Mouse (Mus musculus) heart, embryonic 16.5 days (tissue): ENCODE data around the gene 5730522E02Rik. TPM values are rescaled to one million over a fixed set of nuclear protein-coding genes. Genes with fewer than 3 reads are reported as not detected.

ENCODE experiments used
- ATAC-seq: fragments of 200-750 bp; cut with Nextera tagmentation; replicated peaks from 2 replicates; pipeline ENCODE4 v1.8.0; 2017; ENCODE audit warnings: moderate number of reproducible peaks; ENCODE audit not compliant: insufficient read depth, low FRiP score; ENCODE audit errors: extremely low read depth
- H3K27ac ChIP-seq: fragments of 300-500 bp; sonication (generic); 2 replicates; pipeline ENCODE4 v1.5.1; 2014; ENCODE audit warnings: mild to moderate bottlenecking, low read length, control low read depth, moderate library complexity
- H3K27me3 ChIP-seq: fragments of 300-500 bp; sonication (generic); 2 replicates; pipeline ENCODE4 v1.6.1; 2014; ENCODE audit warnings: low read length, mixed read lengths; ENCODE audit not compliant: control insufficient read depth, insufficient read depth
- H3K36me3 ChIP-seq: fragments of 300-500 bp; sonication (generic); 2 replicates; pipeline ENCODE4 v1.6.1; 2014; ENCODE audit not compliant: control insufficient read depth, insufficient read depth
- H3K4me1 ChIP-seq: fragments of 300-500 bp; sonication (generic); 2 replicates; pipeline ENCODE4 v1.6.1; 2014; ENCODE audit warnings: low read length, mixed read lengths; ENCODE audit not compliant: control insufficient read depth, insufficient read depth
- H3K4me2 ChIP-seq: fragments of 300-500 bp; sonication (generic); 2 replicates; pipeline ENCODE4 v1.6.1; 2014; ENCODE audit warnings: low read depth, mild to moderate bottlenecking, control low read depth, low read length
- H3K4me3 ChIP-seq: fragments of 300-500 bp; sonication (generic); 2 replicates; pipeline ENCODE4 v1.5.1; 2014; ENCODE audit warnings: mild to moderate bottlenecking, control low read depth, low read length
- H3K9ac ChIP-seq: fragments of 300-500 bp; sonication (generic); 2 replicates; pipeline ENCODE4 v1.6.1; 2014; ENCODE audit warnings: low read length, control low read depth
- H3K9me3 ChIP-seq: fragments of 300-500 bp; sonication (generic); replicated peaks from 2 replicates; pipeline ENCODE4 v1.6.1; 2016; ENCODE audit warnings: low read length; ENCODE audit not compliant: control insufficient read depth
- WGBS: fragments of 180-500 bp; shearing (Covaris S2); extraction: QIAGEN DNeasy Blood & Tissue Kit; methylation state at CpG from one replicate; pipeline ENCODE4 v1.1.7; 2014; 5-methylcytosine and 5-hydroxymethylcytosine counted together
- polyA plus RNA-seq: library from polyadenylated mRNA; unstranded; fragments of >200 nt; fragmentation: Nextera tagmentation; extraction: Ambion mirVana; gene quantifications from 2 replicates; pipeline ENCODE4 v1.2.1, GENCODE M21; 2015

5730522E02Rik gene
- polyA plus RNA-seq, 1 experiment from 2014 or later: 0.84 TPM

- no peak overlapping the region for H3K4me3 ChIP-seq
- no peak overlapping the region for H3K4me2 ChIP-seq
- H3K9ac ChIP-seq: no peak overlapping the region
- 83% methylated on average over 3 of the region's 3 CpGs for WGBS
- no peaks in the 10 kb centered on the region for H3K4me1 ChIP-seq
- H3K36me3 ChIP-seq: no peaks in the 10 kb centered on the region
- no peak overlapping the region for H3K27ac ChIP-seq
- no peaks in the 10 kb centered on the region for H3K9me3 ChIP-seq
- ATAC-seq: no peak
- H3K27me3 ChIP-seq: no peaks in the 10 kb centered on the region
Observed at GRCm38 (mm10) chr11:25893906-25894305, 316.7 kb downstream of the 5730522E02Rik start.

GRCm38 (mm10) chr11:25872983-25873382 lies 337.6 kb downstream of the 5730522E02Rik start:
- Histone ChIP-seq H3K27me3 (no peaks in the 10 kb centered on the region), H3K9ac (no peak overlapping the region), H3K4me2 (no peak overlapping the region), H3K4me3 (no peak overlapping the region), H3K4me1 (no peaks in the 10 kb centered on the region), H3K9me3 (no peaks in the 10 kb centered on the region), H3K27ac (no peak overlapping the region), H3K36me3 (no peaks in the 10 kb centered on the region)
- no peak for ATAC-seq

- Histone ChIP-seq H3K4me3 (no peak overlapping the region), H3K9ac (no peak overlapping the region), H3K4me1 (no peaks in the 10 kb centered on the region), H3K27me3 (no peaks in the 10 kb centered on the region), H3K27ac (no peak overlapping the region), H3K9me3 (no peaks in the 10 kb centered on the region), H3K36me3 (no peaks in the 10 kb centered on the region), H3K4me2 (no peak overlapping the region)
- ATAC-seq: no peak
- WGBS: 59% methylated on average over 4 of the region's 4 CpGs
Observed at GRCm38 (mm10) chr11:25872317-25872716, 338.2 kb downstream of the 5730522E02Rik start.

GRCm38 (mm10) chr11:25866292-25866691 lies 344.3 kb downstream of the 5730522E02Rik start:
- Histone ChIP-seq H3K9me3 (no peaks in the 10 kb centered on the region), H3K4me2 (no peak overlapping the region), H3K9ac (no peak overlapping the region), H3K36me3 (no peaks in the 10 kb centered on the region), H3K27ac (no peak overlapping the region), H3K4me3 (no peak overlapping the region), H3K4me1 (no peaks in the 10 kb centered on the region), H3K27me3 (no peaks in the 10 kb centered on the region)
- WGBS: 74% methylated on average over 2 of the region's 2 CpGs
- no peak for ATAC-seq

- WGBS: 12% methylated on average over 9 of the region's 9 CpGs
- H3K4me3 ChIP-seq: peak overlapping the region; percentile 34
- no peaks in the 10 kb centered on the region for H3K9me3 ChIP-seq
- no peaks in the 10 kb centered on the region for H3K36me3 ChIP-seq
- peak overlapping the region; percentile 52 for H3K4me2 ChIP-seq
- H3K27ac ChIP-seq: no peak overlapping the region
- no peak overlapping the region for H3K9ac ChIP-seq
- no peak; the same call in 1 of the 2 replicates for ATAC-seq
- no peaks in the 10 kb centered on the region for H3K4me1 ChIP-seq
- no peaks in the 10 kb centered on the region for H3K27me3 ChIP-seq
Observed at GRCm38 (mm10) chr11:25862686-25863085, 347.9 kb downstream of the 5730522E02Rik start.

- Histone ChIP-seq H3K4me1 (no peaks in the 10 kb centered on the region), H3K9me3 (no peaks in the 10 kb centered on the region), H3K9ac (no peak overlapping the region), H3K27ac (no peak overlapping the region), H3K27me3 (no peaks in the 10 kb centered on the region), H3K36me3 (no peaks in the 10 kb centered on the region), H3K4me3 (no peak overlapping the region), H3K4me2 (no peak overlapping the region)
- WGBS: 68% methylated on average over 16 of the region's 16 CpGs
- ATAC-seq: no peak
Observed at GRCm38 (mm10) chr11:25856629-25857568, 353.7 kb downstream of the 5730522E02Rik start.

- ATAC-seq: no peak
- 66% methylated on average over 9 of the region's 9 CpGs for WGBS
- H3K27me3 ChIP-seq: no peaks in the 10 kb centered on the region
- no peaks in the 10 kb centered on the region for H3K4me1 ChIP-seq
- no peak overlapping the region for H3K27ac ChIP-seq
- no peak overlapping the region for H3K4me2 ChIP-seq
- no peaks in the 10 kb centered on the region for H3K9me3 ChIP-seq
- H3K9ac ChIP-seq: no peak overlapping the region
- H3K36me3 ChIP-seq: no peaks in the 10 kb centered on the region
- H3K4me3 ChIP-seq: no peak overlapping the region
Observed at GRCm38 (mm10) chr11:25855794-25856193, 354.8 kb downstream of the 5730522E02Rik start.

GRCm38 (mm10) chr11:25854216-25854615 lies 356.3 kb downstream of the 5730522E02Rik start:
- WGBS: 81% methylated on average over 10 of the region's 10 CpGs
- ATAC-seq: no peak
- H3K36me3 ChIP-seq: no peaks in the 10 kb centered on the region

GRCm38 (mm10) chr11:25853032-25853431 lies 357.5 kb downstream of the 5730522E02Rik start:
- Histone ChIP-seq H3K27me3 (no peaks in the 10 kb centered on the region), H3K27ac (no peak overlapping the region), H3K36me3 (no peaks in the 10 kb centered on the region), H3K9ac (no peak overlapping the region), H3K4me3 (no peak overlapping the region), H3K9me3 (no peaks in the 10 kb centered on the region), H3K4me2 (no peak overlapping the region), H3K4me1 (peaks cover 6% of the 10 kb centered on the region; the same call in 1 of the 2 replicates)
- WGBS: 44% methylated on average over 5 of the region's 5 CpGs
- ATAC-seq: no peak

More at GRCm38 (mm10) chr11:25854216-25854615, 356.3 kb downstream of the 5730522E02Rik start:
- no peaks in the 10 kb centered on the region for H3K27me3 ChIP-seq
- H3K4me1 ChIP-seq: peaks cover 3% of the 10 kb centered on the region; the same call in 1 of the 2 replicates
- H3K4me2 ChIP-seq: no peak overlapping the region
- no peak overlapping the region for H3K27ac ChIP-seq
- H3K4me3 ChIP-seq: no peak overlapping the region
- H3K9me3 ChIP-seq: no peaks in the 10 kb centered on the region
- H3K9ac ChIP-seq: no peak overlapping the region
